Mouse (Mus musculus) adrenal gland, postnatal 10 days (tissue): ENCODE data around the gene Tmem265. TPM values are rescaled to one million over a fixed set of nuclear protein-coding genes. Genes with fewer than 3 reads are reported as not detected.

ENCODE experiments used
- DNase-seq: peaks from one replicate; pipeline ENCODE4 v3.0.0; 2021; ENCODE audit warnings: mixed read lengths
- long read RNA-seq, 2 experiments: library from polyadenylated mRNA; stranded (forward); transcript quantifications; one replicate each; pipeline ENCODE4 v2.0.0; 2021
- total RNA-seq, 2 experiments: library from RNA; stranded (reverse); gene quantifications; 2 replicates each; pipeline ENCODE4 v1.2.3; 2021

Tmem265 gene
- total RNA-seq: not detected
- long read RNA-seq, experiment 1, partial matches to known transcripts: 1 of 1 reads
- long read RNA-seq, experiment 1, other reads (novel, unspliced or antisense): 0 of 1 reads
- long read RNA-seq, experiment 2, partial matches to known transcripts: 1 of 1 reads
- long read RNA-seq, experiment 2, other reads (novel, unspliced or antisense): 0 of 1 reads

DNA sequence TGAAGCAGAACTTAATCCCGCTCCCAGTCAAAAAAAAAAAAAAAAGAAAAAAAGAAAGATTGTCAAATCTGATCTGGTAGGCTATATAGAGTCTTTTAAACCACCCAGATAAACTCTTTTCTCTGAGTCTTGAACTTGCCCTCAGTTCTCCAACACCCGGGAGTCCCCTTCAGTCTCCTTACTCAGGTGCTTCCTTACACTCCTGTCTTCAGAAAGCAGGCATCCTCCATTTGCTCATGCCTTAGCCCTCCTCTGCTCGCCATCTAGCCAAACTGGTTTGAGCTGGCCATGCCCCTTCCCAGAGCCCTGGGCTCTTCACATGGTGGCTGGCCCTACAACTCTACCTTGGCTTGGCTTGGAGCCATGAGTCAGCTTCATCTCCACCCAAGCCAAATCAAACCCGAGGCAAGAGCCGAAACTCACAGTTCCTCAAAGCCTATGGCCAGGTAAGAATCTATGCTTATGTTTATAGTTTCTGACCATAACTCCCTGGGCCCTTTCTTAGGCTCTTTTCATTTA lies at the start of gene Tmem265:
Tmem265 (plus strand) TSS at position 51 of the 519 bp plus-strand sequence.
- DNase-seq: no peak

DNA sequence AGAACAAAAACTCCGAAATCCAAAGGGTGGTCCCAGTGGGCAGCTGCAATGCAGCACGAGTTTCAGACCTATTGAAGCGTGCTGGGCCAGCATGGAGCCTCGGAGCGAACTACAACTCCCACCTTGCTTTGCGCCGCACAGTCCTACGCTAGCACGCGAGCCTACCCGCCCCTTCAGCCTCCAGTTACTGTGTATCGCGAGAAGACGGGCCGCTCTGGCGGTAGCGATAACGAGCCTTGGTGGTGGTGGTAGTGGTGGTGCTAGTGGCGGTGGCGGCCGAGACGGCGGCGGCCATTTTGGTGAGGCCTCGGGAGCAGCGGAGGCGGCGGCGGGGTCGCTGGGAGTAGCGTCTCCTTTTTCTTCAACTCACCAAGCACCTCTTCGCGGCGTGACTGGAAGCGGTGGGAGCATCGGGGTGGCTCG lies 49.4 kb upstream of the Tmem265 start, which contains the start of gene Srcap:
Srcap (plus strand) TSS at position 176 of the 423 bp plus-strand sequence.
- DNase-seq: peak; percentile 96

GRCm38 (mm10) chr7:127512231-127513015 lies 48.8 kb upstream of the Tmem265 start:
- peak; percentile 95 for DNase-seq

- DNase-seq: no peak
Measured at GRCm38 (mm10) chr7:127513016-127513390, 48.2 kb upstream of the Tmem265 start.

DNA sequence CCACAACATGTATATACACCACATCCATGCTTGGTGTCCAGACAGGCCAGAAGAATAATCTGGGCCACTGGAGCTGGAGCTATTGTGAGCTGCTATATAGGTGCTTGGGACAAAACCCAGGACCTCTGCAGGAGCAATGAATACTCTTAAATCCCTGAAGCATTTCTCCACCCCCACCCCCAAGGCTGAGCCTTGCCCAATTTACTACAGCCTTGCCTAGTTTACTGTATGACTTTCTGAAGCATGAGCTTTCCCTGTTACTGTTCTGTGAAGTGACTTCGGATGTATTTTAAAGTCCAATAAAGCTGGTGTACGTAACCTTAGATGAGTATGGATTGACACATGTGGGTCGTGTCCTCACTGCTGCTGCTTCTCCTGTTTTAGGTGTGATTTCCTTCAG lies 47.4 kb upstream of the Tmem265 start:
- peak; percentile 43 for DNase-seq

GRCm38 (mm10) chr7:127515846-127516245 lies 45.3 kb upstream of the Tmem265 start:
- peak; percentile 11 for DNase-seq

DNA sequence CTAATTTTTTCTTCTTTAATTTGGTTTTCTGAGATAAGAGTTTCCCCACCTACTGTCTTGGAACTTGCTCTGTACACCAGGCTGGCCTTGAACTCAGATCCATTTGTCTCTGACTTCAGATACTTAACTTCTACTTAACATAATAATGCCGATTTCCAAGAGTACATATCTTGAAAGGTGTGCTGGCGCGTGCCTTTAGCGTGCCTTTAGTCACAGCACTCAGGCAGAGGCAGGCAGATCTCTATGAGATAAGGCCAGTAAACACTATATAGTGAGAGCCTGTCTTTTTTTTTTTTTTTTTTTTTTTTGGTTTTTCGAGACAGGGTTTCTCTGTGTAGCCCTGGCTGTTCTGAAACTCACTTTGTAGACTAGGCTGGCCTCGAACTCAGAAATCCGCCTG lies 44.8 kb upstream of the Tmem265 start:
- no peak for DNase-seq

DNA sequence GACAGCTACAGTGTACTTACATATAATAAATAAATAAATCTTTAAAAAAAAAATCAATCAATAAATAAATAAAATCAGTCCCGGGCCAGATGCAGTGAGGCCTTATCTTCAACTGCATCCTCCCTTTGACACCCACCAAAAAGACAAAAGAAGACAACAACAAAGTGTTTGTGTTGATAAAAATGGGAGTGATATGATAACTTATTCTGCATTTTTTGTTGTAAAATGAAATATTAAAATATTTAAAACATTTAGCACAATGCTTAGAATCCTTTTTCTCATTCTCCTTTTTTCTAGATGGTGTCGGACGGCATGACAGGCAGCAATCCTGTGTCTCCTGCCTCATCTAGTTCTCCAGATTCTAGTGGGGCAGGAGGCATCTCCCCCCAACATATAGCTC lies 41.9 kb upstream of the Tmem265 start, which contains the start of gene Gm42715:
Gm42715 (plus strand) TSS at position 301 of the 400 bp plus-strand sequence.
- no peak for DNase-seq

- DNase-seq: no peak
Measured at GRCm38 (mm10) chr7:127541671-127542070, 19.5 kb upstream of the Tmem265 start.

DNA sequence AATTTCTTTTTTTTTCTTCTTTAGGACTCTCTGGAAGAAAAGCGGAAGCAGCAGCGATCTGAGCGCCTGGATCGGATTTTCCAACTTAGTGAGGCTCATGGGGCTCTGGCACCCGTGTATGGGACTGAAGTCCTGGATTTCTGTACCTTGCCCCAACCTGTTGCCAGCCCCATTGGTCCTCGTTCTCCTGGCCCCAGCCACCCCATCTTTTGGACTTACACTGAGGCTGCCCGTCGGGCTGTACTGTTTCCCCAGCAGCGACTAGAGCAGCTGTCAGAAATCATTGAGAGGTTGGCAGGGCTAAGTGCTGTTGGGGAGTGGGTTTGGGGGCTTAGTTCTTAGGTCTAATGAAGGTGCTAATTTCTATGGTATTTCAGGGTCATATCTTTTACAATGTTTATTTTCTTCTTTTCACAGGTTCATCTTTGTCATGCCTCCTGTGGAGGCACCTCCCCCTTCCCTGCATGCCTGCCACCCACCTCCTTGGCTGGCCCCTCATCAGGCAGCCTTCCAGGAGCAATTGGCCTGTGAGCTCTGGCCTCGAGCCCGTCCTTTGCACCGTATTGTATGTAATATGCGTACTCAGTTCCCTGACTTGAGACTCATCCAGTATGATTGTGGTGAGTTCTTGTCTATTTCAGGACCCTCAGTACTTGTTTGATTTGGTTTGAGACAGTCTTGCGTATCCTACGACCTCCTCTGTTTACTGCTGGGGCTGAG lies 11.9 kb upstream of the Tmem265 start:
- peak; percentile 77 for DNase-seq

- no peak for DNase-seq
Measured at GRCm38 (mm10) chr7:127551558-127551957, 9.6 kb upstream of the Tmem265 start.

GRCm38 (mm10) chr7:127560580-127560979 lies 610 bp upstream of the Tmem265 start:
- DNase-seq: no peak

GRCm38 (mm10) chr7:127564381-127565150 lies 3.4 kb downstream of the Tmem265 start:
- DNase-seq: peak; percentile 58

DNA sequence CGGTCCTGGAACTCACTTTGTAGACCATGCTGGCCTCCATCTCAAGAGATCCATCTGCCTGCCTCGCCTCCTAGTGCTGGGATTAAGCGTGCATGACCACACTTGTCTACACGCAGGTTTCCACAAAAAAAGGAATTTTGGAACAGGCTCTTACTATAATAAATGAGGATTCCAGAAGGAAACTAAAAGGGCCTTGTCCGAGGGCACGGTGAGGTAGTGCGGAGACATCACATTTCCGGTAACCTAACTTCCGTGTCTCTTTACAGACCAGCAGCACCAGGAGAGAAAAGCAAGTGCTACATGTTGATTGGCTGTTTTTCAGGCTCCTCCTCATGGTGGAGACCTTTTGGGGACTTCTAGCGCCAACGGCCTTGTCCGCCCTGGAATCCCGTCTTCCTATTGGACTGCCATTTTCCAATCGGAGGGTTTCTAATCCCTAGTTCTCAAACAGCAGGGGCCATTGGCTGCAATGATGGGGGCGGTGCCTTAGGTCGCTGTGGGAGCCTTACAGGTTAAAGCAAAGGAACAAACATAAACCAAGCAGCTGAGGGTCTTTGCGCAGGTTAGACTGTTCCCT lies 11.8 kb downstream of the Tmem265 start, which contains the start of gene Phkg2:
Phkg2 (plus strand) TSS at position 446 of the 577 bp plus-strand sequence.
- DNase-seq: peak; percentile 94

GRCm38 (mm10) chr7:127573503-127574008 lies 12.4 kb downstream of the Tmem265 start:
- no peak for DNase-seq

GRCm38 (mm10) chr7:127574115-127574514 lies 12.9 kb downstream of the Tmem265 start:
- no peak for DNase-seq

- DNase-seq: no peak
Measured at GRCm38 (mm10) chr7:127583260-127583659, 22.1 kb downstream of the Tmem265 start.

- no peak for DNase-seq
Measured at GRCm38 (mm10) chr7:127585031-127585430, 23.8 kb downstream of the Tmem265 start.

GRCm38 (mm10) chr7:127586149-127586548 lies 25.0 kb downstream of the Tmem265 start:
- no peak for DNase-seq

DNA sequence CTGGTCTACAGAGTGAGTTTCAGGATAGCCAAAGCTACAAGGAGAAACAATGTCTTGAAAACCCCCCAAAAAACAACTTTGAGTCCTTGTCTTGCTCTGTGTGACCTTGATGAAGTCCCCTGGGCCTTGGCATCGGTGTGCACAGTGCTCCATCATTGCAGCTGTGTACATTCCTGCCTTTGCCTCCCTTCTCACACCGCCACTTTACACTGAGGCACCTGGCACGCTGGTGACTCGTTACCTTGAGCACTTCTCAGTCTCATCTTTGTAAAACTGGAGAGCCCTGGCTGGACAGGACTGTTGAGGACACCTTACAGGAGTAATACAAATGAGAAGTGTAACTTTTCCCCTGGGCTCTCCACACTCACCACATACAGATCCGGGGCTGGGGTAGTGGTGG lies 26.0 kb downstream of the Tmem265 start:
- no peak for DNase-seq
